Mouse (Mus musculus): ENCODE results near the gene Chst3.
A peak's percentile ranks its signal among the peaks of the same experiment; 100 is the strongest.
"Not testable (repeated sequence)": the region's sequence is repeated elsewhere in the genome, so short reads cannot be mapped to it uniquely, and the experiment has no call there.

Chst3 gene

GRCm38 (mm10) chr10:60218591-60219499 is at the start of gene Chst3:
Gene Chst3, minus strand, starts transcription at chr10:60219260.
- DNase-seq, result peak; percentile 75 to 86

DNA sequence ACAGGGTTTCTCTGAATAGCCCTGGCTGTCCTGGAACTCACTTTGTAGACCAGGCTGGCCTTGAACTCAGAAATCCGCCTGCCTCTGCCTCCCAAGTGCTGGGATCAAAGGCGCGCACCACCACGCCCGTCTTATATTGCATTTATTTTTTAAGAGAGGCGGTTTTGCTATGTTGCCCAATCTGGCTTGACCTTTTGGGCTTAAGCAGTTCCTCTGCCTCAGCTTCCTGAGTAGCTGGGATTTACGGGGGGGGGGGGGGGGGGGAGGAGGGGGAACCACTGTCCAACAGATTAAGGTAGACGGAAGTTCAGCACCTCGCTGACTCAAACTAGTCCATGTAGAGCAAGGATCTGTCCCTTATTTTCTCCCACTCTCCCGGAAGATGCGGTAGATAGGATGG is 49.7 kb upstream of the Chst3 start:
- no peak for DNase-seq

DNA sequence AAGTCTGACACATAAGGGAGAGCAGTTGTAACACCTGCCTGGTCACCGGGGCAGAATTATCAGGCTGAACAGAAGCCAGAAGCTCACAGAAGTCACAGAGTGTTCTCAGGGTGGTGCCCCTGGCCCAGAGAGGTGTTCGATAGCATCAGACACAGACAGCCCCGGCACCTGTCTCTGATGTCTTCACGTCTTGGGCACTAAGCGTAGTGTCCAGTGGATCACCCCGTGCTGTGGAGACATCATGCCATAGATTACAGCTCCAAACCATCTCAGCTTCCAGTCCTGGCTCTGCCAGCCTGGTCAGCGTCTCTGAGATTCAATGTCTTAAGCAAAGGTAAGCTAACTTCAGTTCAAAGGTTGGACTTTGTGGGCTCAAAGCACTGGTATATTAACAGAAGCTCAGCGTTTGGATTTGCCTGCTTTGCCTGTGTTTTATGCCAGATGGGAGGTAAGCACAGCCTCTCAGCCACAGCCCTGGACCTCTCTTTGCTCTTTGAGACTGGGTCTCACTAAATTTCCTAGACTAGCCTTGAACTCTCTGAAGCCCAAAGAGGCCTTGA is 47.9 kb upstream of the Chst3 start:
- DNase-seq, result no peak

GRCm38 (mm10) chr10:60265252-60265651 is 46.2 kb upstream of the Chst3 start:
- DNase-seq, result peak in 1 of 2 experiments; percentile 61

DNA sequence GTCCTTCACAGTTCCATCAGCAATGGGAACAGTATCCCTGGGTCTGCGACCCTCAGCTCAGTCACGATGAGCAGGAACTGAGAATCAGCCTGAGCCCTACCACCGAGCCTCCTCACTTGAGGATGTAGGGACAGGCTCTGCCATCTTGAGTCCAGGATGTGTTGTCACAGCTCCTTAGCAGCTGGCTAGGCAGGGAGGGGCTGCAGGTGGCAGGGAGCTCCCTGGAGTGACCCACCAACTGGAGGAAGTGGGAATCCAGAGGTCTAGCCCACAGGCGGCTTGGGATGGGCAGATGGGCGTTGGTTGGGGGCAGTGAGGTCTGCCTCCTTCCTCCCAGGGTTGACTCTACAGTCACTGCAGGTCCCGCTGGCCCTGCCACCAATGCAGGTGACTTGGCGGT is 44.3 kb upstream of the Chst3 start:
- DNase-seq, result no peak

DNA sequence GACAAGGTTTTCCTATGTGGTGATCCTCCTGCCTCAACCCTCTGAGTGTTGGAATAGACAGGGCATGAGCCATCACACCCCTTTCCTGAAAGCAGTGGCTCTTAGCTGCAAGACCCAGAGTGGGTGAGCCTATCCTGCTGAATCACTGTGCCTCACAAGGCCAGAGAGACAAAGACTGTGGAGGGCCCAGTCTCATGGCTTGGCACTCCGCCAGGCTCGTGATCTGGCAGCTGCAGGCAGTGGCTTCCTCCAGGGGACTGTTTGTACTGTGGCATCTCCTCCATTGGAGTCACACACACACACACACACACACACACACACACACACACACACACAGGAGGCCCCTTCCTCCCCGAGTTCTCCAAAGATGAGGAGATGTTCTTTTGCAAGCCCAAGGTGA is 43.3 kb upstream of the Chst3 start:
- peak; percentile 89 to 93 for DNase-seq

- no peak for DNase-seq
Measured at GRCm38 (mm10) chr10:60261530-60261929, 42.5 kb upstream of the Chst3 start.

GRCm38 (mm10) chr10:60260557-60261294 is 41.7 kb upstream of the Chst3 start:
- peak; percentile 55 to 56 for DNase-seq

GRCm38 (mm10) chr10:60257261-60257825 is 38.3 kb upstream of the Chst3 start:
- no peak for DNase-seq

GRCm38 (mm10) chr10:60256088-60256487 is 37.0 kb upstream of the Chst3 start:
- DNase-seq, result no peak

GRCm38 (mm10) chr10:60252606-60253005 is 33.5 kb upstream of the Chst3 start:
- DNase-seq, result peak; percentile 46 to 52

DNA sequence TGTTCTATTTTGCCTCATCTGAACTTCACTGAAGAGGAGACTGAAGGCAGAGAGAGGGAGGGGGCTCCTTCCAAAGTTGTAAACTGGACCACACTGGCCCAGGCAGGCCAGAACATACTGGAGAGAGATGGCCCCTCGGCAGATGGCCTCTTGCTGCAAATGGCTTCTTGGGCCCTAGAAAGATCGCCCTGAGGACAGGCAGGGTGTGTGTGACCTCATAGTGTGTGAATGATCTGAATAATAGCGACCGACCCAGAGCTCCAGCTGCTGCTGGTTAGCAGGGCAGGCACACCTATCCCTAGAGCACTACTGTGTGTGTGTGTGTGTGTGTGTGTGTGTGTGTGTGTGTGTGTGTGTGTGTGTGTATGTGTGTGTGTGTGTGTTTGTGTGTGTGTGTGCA is 33.1 kb upstream of the Chst3 start:
- no peak for DNase-seq

GRCm38 (mm10) chr10:60250426-60250965 is 31.4 kb upstream of the Chst3 start:
- no peak for DNase-seq

DNA sequence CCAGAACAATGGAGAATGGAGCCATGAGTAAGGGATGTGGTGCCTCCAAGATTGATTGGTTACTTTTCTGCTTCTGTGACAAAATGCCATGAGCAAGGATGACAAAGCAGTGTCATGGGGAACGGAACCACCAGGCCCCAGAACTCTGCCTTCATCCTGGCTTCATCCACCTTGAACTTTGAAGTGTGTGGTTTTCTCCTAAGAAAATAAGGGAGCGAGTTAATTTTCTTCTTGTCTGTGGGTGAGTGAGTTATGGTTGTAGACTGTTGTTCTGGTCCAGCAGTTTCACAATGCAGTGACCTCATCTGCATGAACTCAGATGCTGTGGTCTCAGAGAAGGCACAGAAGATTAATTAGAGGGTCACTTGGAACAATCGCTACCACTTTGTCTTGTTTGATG is 29.3 kb upstream of the Chst3 start:
- not testable (repeated sequence) for DNase-seq

DNA sequence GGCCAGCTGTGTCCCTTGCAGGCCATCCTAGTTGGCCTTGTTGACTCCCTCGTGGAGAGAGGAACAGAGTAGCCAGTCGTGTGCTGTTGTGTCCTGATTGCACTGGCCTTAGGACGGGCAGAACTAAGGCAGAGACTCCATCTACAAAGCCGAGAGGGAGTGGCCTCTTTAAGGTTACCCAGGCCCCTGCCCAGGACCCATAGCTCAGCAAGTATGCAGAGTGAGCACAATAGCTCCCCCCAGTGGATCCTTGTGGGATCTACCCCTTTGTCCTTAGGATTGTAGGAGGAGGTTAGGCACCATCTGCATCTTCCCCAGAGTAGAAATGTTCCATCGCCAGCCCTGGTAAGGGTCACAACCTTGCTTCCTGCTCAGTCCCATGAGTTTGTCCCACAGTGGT is 27.5 kb upstream of the Chst3 start:
- DNase-seq, result peak; percentile 37 to 73

DNA sequence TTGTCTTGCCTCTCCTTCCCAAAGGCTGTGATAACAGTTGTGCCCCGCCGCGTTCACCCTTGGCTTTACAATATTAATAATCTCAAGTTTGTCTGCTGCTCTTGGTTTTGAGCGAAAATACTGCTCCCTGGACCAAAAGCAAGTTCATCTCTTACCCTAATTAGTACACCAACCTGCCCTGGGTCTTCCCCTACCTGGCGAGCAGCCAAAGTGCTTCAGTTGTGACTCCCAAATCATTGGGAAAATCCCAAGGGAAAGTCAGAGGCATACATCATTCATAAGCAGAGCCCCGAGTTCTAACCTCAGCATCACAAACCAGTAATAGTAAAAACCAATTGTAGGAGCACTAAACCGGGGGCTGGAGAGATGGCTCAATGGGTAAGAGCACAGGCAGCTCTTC is 26.6 kb upstream of the Chst3 start:
- no peak for DNase-seq

DNA sequence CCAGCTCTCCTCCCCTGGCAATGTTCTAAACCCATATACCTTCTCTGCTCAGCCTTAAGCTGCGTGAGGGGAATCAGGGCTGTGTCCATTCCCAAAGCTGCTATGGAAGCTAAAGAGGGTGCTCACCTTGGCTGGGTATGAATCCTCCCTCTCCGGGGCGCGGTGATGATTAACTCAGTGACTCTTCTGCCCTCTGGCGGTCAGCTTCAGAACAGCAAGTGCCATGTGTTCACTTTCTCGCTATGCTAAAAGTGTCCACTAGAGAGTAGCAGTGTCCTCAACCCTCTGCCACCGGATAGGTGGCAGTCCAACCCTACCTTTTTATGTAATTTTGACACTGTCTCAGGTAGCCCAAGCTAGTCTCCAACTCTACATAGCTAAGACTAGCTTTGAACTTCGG is 26.0 kb upstream of the Chst3 start:
- peak; percentile 78 to 91 for DNase-seq

- peak in 1 of 2 experiments; percentile 56 for DNase-seq
Measured at GRCm38 (mm10) chr10:60243941-60244340, 24.9 kb upstream of the Chst3 start.

GRCm38 (mm10) chr10:60240416-60240815 is 21.4 kb upstream of the Chst3 start:
- DNase-seq, result no peak

DNA sequence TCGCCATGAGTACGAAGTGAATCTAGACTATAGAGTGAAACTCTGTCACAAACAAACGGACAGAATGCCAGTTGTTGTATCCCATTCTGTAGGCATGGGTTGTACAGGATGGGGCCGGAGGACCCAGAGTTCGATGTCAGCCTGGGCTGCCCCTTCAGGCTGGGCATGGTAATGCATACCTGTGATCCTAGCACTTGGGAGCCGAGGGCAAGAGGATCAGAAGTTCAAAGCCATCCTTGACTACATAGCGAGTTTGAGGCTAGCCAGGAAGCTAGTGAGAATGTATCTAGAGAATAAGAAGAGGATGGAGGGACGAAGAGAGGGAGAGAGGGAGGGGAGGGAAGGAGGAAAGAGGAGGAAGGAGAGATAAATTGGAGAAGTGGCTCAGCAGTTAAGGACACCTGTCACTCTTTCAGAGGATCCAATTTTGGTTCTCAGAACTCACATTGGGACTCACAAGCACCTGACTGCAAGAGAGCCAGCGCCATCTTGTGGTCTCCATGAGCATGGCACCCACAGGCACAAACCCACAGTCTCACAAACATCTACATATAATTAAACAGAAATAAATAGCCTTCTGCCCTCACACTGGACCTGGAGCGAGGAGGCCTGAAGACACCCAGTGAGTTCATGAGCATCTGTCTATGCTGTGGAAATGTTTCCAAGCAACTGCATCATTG is 18.6 kb upstream of the Chst3 start:
- DNase-seq, result peak; percentile 52 to 70

- DNase-seq, result not testable (repeated sequence)
Measured at GRCm38 (mm10) chr10:60235876-60236275, 16.8 kb upstream of the Chst3 start.

DNA sequence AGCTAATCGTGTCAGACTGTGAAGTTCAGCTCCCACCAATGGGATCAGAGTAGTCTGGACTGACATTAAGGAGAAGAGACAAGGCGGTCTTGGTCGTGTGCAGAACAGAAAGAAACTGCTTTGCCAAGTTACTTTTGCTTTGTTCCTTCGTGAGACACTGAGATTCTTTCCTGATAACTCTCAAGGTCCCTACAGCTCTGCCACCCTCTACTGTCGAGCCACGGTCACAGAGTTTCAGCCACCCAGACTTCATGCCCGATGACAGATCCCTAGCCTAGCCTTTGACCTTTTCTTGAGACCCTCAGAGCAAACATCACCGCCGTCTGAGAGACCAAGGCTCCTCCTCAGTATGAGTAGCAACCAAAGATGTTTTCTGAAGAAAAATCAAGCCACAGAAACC is 14.9 kb upstream of the Chst3 start:
- DNase-seq, result no peak

Measured in lung, postnatal 4 days (tissue).